Mouse (Mus musculus) liver, adult 10 weeks (tissue): ENCODE measurements around the gene Pate2. TPM values are rescaled to one million over a fixed set of nuclear protein-coding genes. Genes with fewer than 3 reads are reported as not detected.

Experiments
- polyA plus RNA-seq: library from polyadenylated mRNA; stranded (reverse); fragments of 350-450 nt; fragmentation: Illumina TruSeq; extraction: RNeasy Lipid Tissue Mini Kit (QIAGEN cat#74804); gene quantifications from one replicate; pipeline ENCODE4 v1.2.3, GENCODE M21; 2014; ENCODE audit warnings: low read depth, low replicate concordance

The Pate2 gene
- polyA plus RNA-seq: not detected

GRCm38 (mm10) chr9:35569571-35570534 lies at the start of gene Pate2, which contains the start of gene Hyls1:
Gene Pate2 (plus strand): TSS chr9:35570284.
Gene Hyls1 (minus strand): TSS chr9:35570398.

GRCm38 (mm10) chr9:35558257-35559008 lies 11.7 kb upstream of the Pate2 start, which contains the start of the genes Ddx25 and Pus3:
Gene Ddx25 (minus strand): TSS chr9:35558528.
Gene Pus3 (plus strand): TSS chr9:35558595.

GRCm38 (mm10) chr9:35611841-35612240 lies 41.8 kb downstream of the Pate2 start, which contains the start of gene Pate4:
Gene Pate4 (minus strand): TSS chr9:35611941.

DNA sequence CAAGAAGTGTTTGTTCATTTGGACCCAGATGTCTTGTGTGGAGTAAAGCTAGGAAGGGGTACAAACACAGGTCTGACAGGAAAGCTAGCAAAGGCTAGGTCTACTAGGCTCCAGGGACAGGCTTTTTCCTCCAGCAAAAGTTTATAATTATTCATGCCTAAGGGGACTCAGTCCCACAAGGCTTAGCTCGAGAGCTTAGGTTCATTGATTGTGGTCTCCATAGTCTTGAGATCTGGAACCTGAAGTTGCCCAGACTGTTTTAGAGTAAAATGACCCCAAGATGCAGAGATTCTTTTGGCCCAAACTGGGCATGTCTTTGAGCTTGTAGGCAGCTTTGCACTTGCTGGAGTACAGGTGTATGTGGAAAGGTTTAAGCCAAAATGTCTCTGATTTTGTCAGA lies 78.0 kb downstream of the Pate2 start, which contains the start of gene Pate3:
Gene Pate3, minus strand, starts transcription at position 101 of the 400 bp plus-strand sequence.

DNA sequence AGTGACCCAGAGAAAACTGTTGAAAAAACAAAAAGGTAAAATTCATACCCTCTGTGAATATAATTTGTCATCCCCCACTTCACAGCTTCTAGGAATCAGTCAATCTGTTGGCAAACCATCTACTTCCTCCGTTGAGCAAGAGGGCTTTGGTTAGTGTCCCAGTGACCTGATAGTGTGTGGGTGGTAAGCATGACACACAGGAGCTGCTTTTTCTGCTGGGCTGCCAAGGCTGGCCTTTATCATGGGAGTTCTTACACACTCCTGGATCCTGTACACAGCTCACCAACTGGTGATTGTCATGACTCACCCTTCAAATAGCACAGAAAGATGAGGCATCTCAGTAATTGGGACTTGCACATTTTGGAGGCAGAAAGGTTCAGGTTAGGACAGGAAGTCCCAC lies 116.9 kb downstream of the Pate2 start, which contains the start of gene Pate1:
Gene Pate1, minus strand, starts transcription at position 378 of the 400 bp plus-strand sequence.

Other genes starting within 250 kb of the Pate2 start
- gene Cdon, start 149.2 kb upstream of the Pate2 start, polyA plus RNA-seq: 0.82 TPM
- not detected for gene Gm1113, start 52.0 kb upstream of the Pate2 start, polyA plus RNA-seq
- gene Ddx25, start 11.8 kb upstream of the Pate2 start, polyA plus RNA-seq: 0.05 TPM
- 11.5 TPM for gene Pus3, start 11.7 kb upstream of the Pate2 start, polyA plus RNA-seq
- 2.1 TPM for gene Hyls1, start 114 bp downstream of the Pate2 start, polyA plus RNA-seq
- gene Pate4, start 41.7 kb downstream of the Pate2 start, polyA plus RNA-seq: not detected
- not detected for gene Pate3, start 77.9 kb downstream of the Pate2 start, polyA plus RNA-seq
- gene Pate1, start 117.1 kb downstream of the Pate2 start, polyA plus RNA-seq: not detected
- gene Gm17677, start 170.8 kb downstream of the Pate2 start, polyA plus RNA-seq: not detected
- not detected for gene Gm17727, start 207.8 kb downstream of the Pate2 start, polyA plus RNA-seq
- gene Gm27235, start 219.8 kb downstream of the Pate2 start, polyA plus RNA-seq: not detected
- not detected for gene D730048I06Rik, start 219.8 kb downstream of the Pate2 start, polyA plus RNA-seq